Mouse (Mus musculus) cortical plate, adult 2 months (tissue): Measurements from ENCODE around the gene Gpr153. TPM values are rescaled to one million over a fixed set of nuclear protein-coding genes. Genes with fewer than 3 reads are reported as not detected.
"Not testable (repeated sequence)": the region's sequence is repeated elsewhere in the genome, so short reads cannot be mapped to it uniquely, and the experiment has no call there.

Source experiments
- H3K27ac ChIP-seq: fragments of 200-500 bp; 2 replicates; pipeline ENCODE4 v1.5.1; 2012; ENCODE audit warnings: low read length, control low read depth, inconsistent platforms; ENCODE audit not compliant: insufficient read depth
- H3K4me1 ChIP-seq: fragments of 200-500 bp; 2 replicates; pipeline ENCODE4 v1.6.1; 2011; ENCODE audit warnings: low read length; ENCODE audit not compliant: control insufficient read depth, insufficient read depth
- H3K4me3 ChIP-seq: fragments of 200-500 bp; 2 replicates; pipeline ENCODE4 v1.5.1; 2011; ENCODE audit warnings: mild to moderate bottlenecking, low read length, control low read depth; ENCODE audit not compliant: insufficient read depth
- CTCF ChIP-seq: fragments of 200-500 bp; IDR thresholded peaks from 2 replicates; pipeline ENCODE4 v1.5.1; 2011; ENCODE audit warnings: mild to moderate bottlenecking, control low read depth, low read length; ENCODE audit not compliant: insufficient read depth; ENCODE audit errors: extremely low read depth
- POLR2A ChIP-seq: fragments of 200-500 bp; IDR thresholded peaks from 2 replicates; pipeline ENCODE4 v1.6.1; 2011; ENCODE audit warnings: mild to moderate bottlenecking, low read length, control low read depth; ENCODE audit not compliant: insufficient read depth; ENCODE audit errors: extremely low read depth
- polyA plus RNA-seq: library from polyadenylated mRNA; depleted of rRNA; stranded (reverse); fragments of >200 nt; gene quantifications from 2 replicates; pipeline ENCODE4 v1.2.3, GENCODE M21; 2012; rRNA removed

Gpr153 gene
- 24.0 and 25.9 TPM in 2 replicates for polyA plus RNA-seq

- Histone ChIP-seq H3K27ac (no peak within 1 kb of the TSS), H3K4me1 (peaks cover 5% of the 10 kb centered on the region), H3K4me3 (peak within 1 kb of the TSS; percentile 48)
- no peak for TF ChIP-seq POLR2A
- no peak for TF ChIP-seq CTCF
Observed at GRCm38 (mm10) chr4:152273621-152274236, at the start of gene Gpr153. Gene Gpr153, plus strand, starts transcription at chr4:152274232.

GRCm38 (mm10) chr4:152226901-152227486, 47.0 kb upstream of the Gpr153 start:
- Histone ChIP-seq H3K27ac (peak overlapping the region; percentile 1), H3K4me1 (peaks cover 21% of the 10 kb centered on the region), H3K4me3 (no peak overlapping the region)
- TF ChIP-seq CTCF, result no peak
- no peak for TF ChIP-seq POLR2A

GRCm38 (mm10) chr4:152227749-152228527, 46.1 kb upstream of the Gpr153 start:
- Histone ChIP-seq H3K4me1 (peaks cover 12% of the 10 kb centered on the region), H3K4me3 (no peak overlapping the region), H3K27ac (peak overlapping the region; percentile 32; the same call in 1 of the 2 replicates)
- TF ChIP-seq POLR2A (no peak), CTCF (no peak)

GRCm38 (mm10) chr4:152230331-152230730, 43.7 kb upstream of the Gpr153 start:
- not testable (repeated sequence) for H3K27ac ChIP-seq, H3K4me3 ChIP-seq
- peaks cover 12% of the 10 kb centered on the region for H3K4me1 ChIP-seq

GRCm38 (mm10) chr4:152231326-152231725, 42.7 kb upstream of the Gpr153 start:
- H3K4me1 ChIP-seq, result peaks cover 9% of the 10 kb centered on the region
- no peak overlapping the region for H3K4me3 ChIP-seq
- TF ChIP-seq CTCF, result no peak
- no peak for TF ChIP-seq POLR2A
- no peak overlapping the region for H3K27ac ChIP-seq

- H3K4me3 ChIP-seq, result no peak overlapping the region
- no peak overlapping the region for H3K27ac ChIP-seq
- peaks cover 6% of the 10 kb centered on the region for H3K4me1 ChIP-seq
- TF ChIP-seq CTCF (no peak), POLR2A (no peak)
Observed at GRCm38 (mm10) chr4:152232411-152232903, 41.6 kb upstream of the Gpr153 start.

- Histone ChIP-seq H3K4me3 (no peak overlapping the region), H3K4me1 (peaks cover 11% of the 10 kb centered on the region), H3K27ac (no peak overlapping the region)
- TF ChIP-seq POLR2A (no peak), CTCF (no peak)
Observed at GRCm38 (mm10) chr4:152239974-152240373, 34.1 kb upstream of the Gpr153 start.

- no peak overlapping the region for H3K27ac ChIP-seq
- peaks cover 23% of the 10 kb centered on the region for H3K4me1 ChIP-seq
- no peak for TF ChIP-seq CTCF
- TF ChIP-seq POLR2A, result no peak
Observed at GRCm38 (mm10) chr4:152243241-152243891, 30.7 kb upstream of the Gpr153 start.

GRCm38 (mm10) chr4:152243969-152244368, 30.1 kb upstream of the Gpr153 start:
- peak overlapping the region; percentile 13; the same call in 1 of the 2 replicates for H3K27ac ChIP-seq
- TF ChIP-seq POLR2A, result no peak
- H3K4me1 ChIP-seq, result peaks cover 23% of the 10 kb centered on the region
- H3K4me3 ChIP-seq, result no peak overlapping the region

More at GRCm38 (mm10) chr4:152243241-152243891, 30.7 kb upstream of the Gpr153 start:
- H3K4me3 ChIP-seq, result no peak overlapping the region
